Mouse (Mus musculus) ES-E14 (cell line): ENCODE results near the gene A730015C16Rik. TPM values are rescaled to one million over a fixed set of nuclear protein-coding genes. Genes with fewer than 3 reads are reported as not detected.

Experiments
- DNase-seq: peaks from one replicate; pipeline ENCODE4 v3.0.0-alpha.2; 2013; ENCODE audit warnings: low read depth, low spot score
- H3K27ac ChIP-seq: 2 replicates; pipeline ENCODE4 v1.5.1; 2012; ENCODE audit warnings: low read depth, mild to moderate bottlenecking, low read length, moderate library complexity, mixed read lengths; ENCODE audit not compliant: poor library complexity, insufficient read depth, severe bottlenecking
- H3K36me3 ChIP-seq: 2 replicates; pipeline ENCODE4 v1.6.1; 2012; ENCODE audit warnings: mild to moderate bottlenecking, low read length, moderate library complexity, mixed read lengths; ENCODE audit not compliant: control insufficient read depth, poor library complexity, insufficient read depth, severe bottlenecking
- H3K4me1 ChIP-seq, 2 experiments: fragments of 150-350 bp in 1 of 2; sonication (generic) in 1 of 2; 2 replicates each; pipeline ENCODE4 v1.6.1; 2012; ENCODE audit warnings: low read length in 2 of 2, mild to moderate bottlenecking in 1 of 2, mixed read lengths in 1 of 2; ENCODE audit not compliant: control insufficient read depth in 2 of 2, insufficient read depth in 2 of 2, poor library complexity in 1 of 2
- H3K4me3 ChIP-seq, 2 experiments: fragments of 150-350 bp in 1 of 2; sonication (generic) in 1 of 2; 2 replicates each; pipeline ENCODE4 v1.5.1; 2012; ENCODE audit warnings: low read length in 2 of 2, low read depth in 1 of 2, mild to moderate bottlenecking in 1 of 2, mixed read lengths in 1 of 2; ENCODE audit not compliant: insufficient read depth in 1 of 2, poor library complexity in 1 of 2, severe bottlenecking in 1 of 2
- H3K9ac ChIP-seq: 2 replicates; pipeline ENCODE4 v1.6.1; 2012; ENCODE audit warnings: low read depth, mild to moderate bottlenecking, low read length, mixed read lengths; ENCODE audit not compliant: poor library complexity, insufficient read depth, severe bottlenecking
- H3K9me3 ChIP-seq: fragments of 150-350 bp; sonication (generic); 2 replicates; pipeline ENCODE4 v1.6.1; 2012; ENCODE audit warnings: low read depth, mild to moderate bottlenecking, low read length; ENCODE audit not compliant: control insufficient read depth, insufficient read depth
- CHD2 ChIP-seq: IDR thresholded peaks from 2 replicates; pipeline ENCODE4 v1.6.1; 2014; ENCODE audit warnings: mild to moderate bottlenecking, low read depth, low read length, inconsistent platforms
- HCFC1 ChIP-seq: IDR thresholded peaks from 2 replicates; pipeline ENCODE4 v1.6.1; 2012; ENCODE audit warnings: low read length, inconsistent platforms, borderline replicate concordance; ENCODE audit not compliant: insufficient read depth
- MAFK ChIP-seq: IDR thresholded peaks from 2 replicates; pipeline ENCODE4 v1.6.1; 2014; ENCODE audit warnings: mild to moderate bottlenecking, low read depth, low read length, inconsistent platforms; ENCODE audit not compliant: insufficient read depth
- ZC3H11A ChIP-seq: IDR thresholded peaks from 2 replicates; pipeline ENCODE4 v1.6.1; 2012; ENCODE audit warnings: low read depth, mild to moderate bottlenecking, inconsistent platforms, low read length, borderline replicate concordance
- ZNF384 ChIP-seq: IDR thresholded peaks from 2 replicates; pipeline ENCODE4 v1.6.1; 2012; ENCODE audit warnings: low read depth, low read length, inconsistent platforms
- in situ Hi-C, 2 experiments: fragments of 600-800 bp; cut with MboI; formaldehyde crosslinking; loops; one replicate each; pipeline ENCODE4 v1.15.1; 2025; ENCODE audit warnings: low sequenced_read_pairs in 2 of 2, inconsistent platforms in 1 of 2; ENCODE audit not compliant: unreplicated experiment in 2 of 2
- total RNA-seq: library from RNA; depleted of rRNA; stranded (reverse); fragments of 300-350 nt; gene quantifications from 2 replicates; pipeline ENCODE4 v1.2.3, GENCODE M21; 2012

The A730015C16Rik gene
- total RNA-seq, 1 experiment: 3.1 TPM

- in situ Hi-C loops: no loop called here
- no peaks in the 10 kb centered on the region for H3K4me1 ChIP-seq
- H3K9me3 ChIP-seq: no peaks in the 10 kb centered on the region
- H3K4me3 ChIP-seq: no peak overlapping the region
- H3K9ac ChIP-seq: no peak overlapping the region
- no peak for DNase-seq
- H3K36me3 ChIP-seq: no peaks in the 10 kb centered on the region
- H3K27ac ChIP-seq: no peak overlapping the region
- TF ChIP-seq ZC3H11A (no peak), ZNF384 (no peak), MAFK (no peak), CHD2 (no peak), HCFC1 (no peak)
These were observed 18.4 kb upstream of the A730015C16Rik start for GRCm38 (mm10) chr4:108866806-108867205.

GRCm38 (mm10) chr4:108847715-108848504 lies 509 bp downstream of the A730015C16Rik start, which contains the start of gene Kti12:
TSS of gene Kti12 (plus strand) at chr4:108847785.
- Histone ChIP-seq H3K9ac (peak within 1 kb of the TSS; percentile 97), H3K27ac (no peak within 1 kb of the TSS; the same call in 1 of the 2 replicates), H3K36me3 (peaks cover 4% of the 10 kb centered on the region; the same call in 1 of the 2 replicates), H3K9me3 (no peaks in the 10 kb centered on the region), H3K4me3 (peak within 1 kb of the TSS; percentile 93 to 98), H3K4me1 (peaks cover 2 to 4% of the 10 kb centered on the region in 2 experiments; a peak in 2 of 4 replicates)
- in situ Hi-C loops: no loop called here
- TF ChIP-seq HCFC1: peak; percentile 60
- no peak for TF ChIP-seq ZNF384
- DNase-seq: peak; percentile 63

GRCm38 (mm10) chr4:108845824-108846569 lies 2.4 kb downstream of the A730015C16Rik start:
- DNase-seq: no peak
- no peaks in the 10 kb centered on the region for H3K9me3 ChIP-seq
- no peak overlapping the region for H3K9ac ChIP-seq
- no peak overlapping the region for H3K27ac ChIP-seq
- peaks cover 4% of the 10 kb centered on the region; the same call in 1 of the 2 replicates for H3K36me3 ChIP-seq
- H3K4me3 ChIP-seq: no peak overlapping the region
- TF ChIP-seq CHD2 (no peak), ZC3H11A (no peak), ZNF384 (no peak), HCFC1 (no peak), MAFK (no peak)
- in situ Hi-C loops: no loop called here
- peaks cover 2 to 4% of the 10 kb centered on the region in 2 experiments; a peak in 2 of 4 replicates for H3K4me1 ChIP-seq

GRCm38 (mm10) chr4:108843336-108843735 lies 5.1 kb downstream of the A730015C16Rik start:
- no peak for DNase-seq
- H3K9me3 ChIP-seq: no peaks in the 10 kb centered on the region
- peaks cover under 1% of the 10 kb centered on the region; the same call in 1 of the 2 replicates for H3K36me3 ChIP-seq
- in situ Hi-C loops: no loop called here
- H3K4me3 ChIP-seq: no peak overlapping the region
- H3K4me1 ChIP-seq: peaks cover 0 to 4% of the 10 kb centered on the region in 2 experiments; a peak in 1 of 4 replicates
- no peak overlapping the region for H3K9ac ChIP-seq
- H3K27ac ChIP-seq: peak overlapping the region; percentile 44; the same call in 1 of the 2 replicates
- TF ChIP-seq ZC3H11A: no peak
- no peak for TF ChIP-seq CHD2
